Mouse (Mus musculus): Measurements from ENCODE around the gene Spata31. TPM values are rescaled to one million over a fixed set of nuclear protein-coding genes. Genes with fewer than 3 reads are reported as not detected.

Gene Spata31
- total RNA-seq (2015; ENCODE audit: low replicate concordance) (not detected in 2 replicates), total RNA-seq (2017; ENCODE audit: low replicate concordance) (not detected in 2 replicates)

DNA sequence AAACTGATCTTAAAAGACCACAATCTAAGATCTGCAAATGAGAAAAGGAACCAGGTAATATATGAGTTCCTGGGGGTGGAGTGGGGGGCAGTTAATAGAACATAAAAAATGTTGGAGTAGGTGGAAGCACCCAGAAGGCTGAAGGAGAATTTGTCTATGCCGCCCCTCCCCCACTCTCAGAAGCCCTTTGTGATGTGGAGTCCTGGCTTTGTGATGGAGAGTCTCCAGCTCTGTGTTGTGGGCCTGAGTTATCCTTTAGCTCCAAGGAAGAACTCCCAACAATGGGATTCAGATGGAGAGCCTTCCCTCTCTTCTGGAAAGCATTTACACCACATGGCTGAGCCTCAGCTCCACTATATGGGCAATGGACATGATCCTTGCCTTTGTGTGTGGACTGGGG is at the start of gene Spata31:
TSS of gene Spata31 (plus strand) at position 216 of the 400 bp plus-strand sequence.
- ATAC-seq (replicated peaks; ENCODE audit: low FRiP score, poor library complexity, severe bottlenecking) = no peak

DNA sequence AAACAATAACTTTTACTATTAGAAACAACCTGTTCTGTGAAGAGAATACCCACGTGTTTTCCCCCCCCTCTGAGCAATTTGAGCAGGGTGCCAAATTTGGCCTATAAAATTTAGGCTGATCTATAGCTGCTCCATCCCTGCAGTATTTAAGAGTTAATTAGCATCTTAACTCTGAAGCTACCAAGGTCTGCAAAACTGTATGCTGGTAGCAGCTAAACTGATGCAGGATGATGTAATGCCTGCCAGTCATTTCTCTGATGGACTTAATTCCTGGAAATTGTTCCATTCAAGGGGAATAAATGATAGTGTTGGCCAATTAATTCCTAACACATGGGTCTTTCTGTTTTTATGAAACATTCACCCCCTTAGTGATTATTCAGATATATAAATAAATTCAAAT is 14.1 kb upstream of the Spata31 start:
- no peak for ATAC-seq (replicated peaks; ENCODE audit: low FRiP score, poor library complexity, severe bottlenecking)

- no peak for ATAC-seq (replicated peaks; ENCODE audit: low FRiP score, poor library complexity, severe bottlenecking)
Observed at GRCm38 (mm10) chr13:64903585-64904208, 13.5 kb upstream of the Spata31 start, which contains the start of gene Cntnap3. TSS of gene Cntnap3 (minus strand) at chr13:64903955.

Other genes with a start within 250 kb of the Spata31 start
- not detected in 2 replicates for gene Cntnap3, start 13.5 kb upstream of the Spata31 start, total RNA-seq (2015; ENCODE audit: low replicate concordance)
- gene Cntnap3, start 13.5 kb upstream of the Spata31 start, total RNA-seq (2017; ENCODE audit: low replicate concordance) = not detected in 2 replicates
- gene Spata31d1c, start 115.7 kb downstream of the Spata31 start, total RNA-seq (2015; ENCODE audit: low replicate concordance) = not detected in 2 replicates
- not detected in 2 replicates for gene Spata31d1c, start 115.7 kb downstream of the Spata31 start, total RNA-seq (2017; ENCODE audit: low replicate concordance)
- not detected in 2 replicates for gene Prss47, start 135.4 kb downstream of the Spata31 start, total RNA-seq (2015; ENCODE audit: low replicate concordance)
- not detected in 2 replicates for gene Prss47, start 135.4 kb downstream of the Spata31 start, total RNA-seq (2017; ENCODE audit: low replicate concordance)
- gene Mfsd14b, start 195.6 kb downstream of the Spata31 start, total RNA-seq (2015; ENCODE audit: low replicate concordance) = 41.4 and 42.3 TPM in 2 replicates
- 44.0 and 54.0 TPM in 2 replicates for gene Mfsd14b, start 195.6 kb downstream of the Spata31 start, total RNA-seq (2017; ENCODE audit: low replicate concordance)
- gene Olfr465-ps1, start 220.7 kb downstream of the Spata31 start, total RNA-seq (2015; ENCODE audit: low replicate concordance) = not detected in 2 replicates
- gene Olfr465-ps1, start 220.7 kb downstream of the Spata31 start, total RNA-seq (2017; ENCODE audit: low replicate concordance) = not detected in 2 replicates
- gene Olfr466, start 232.8 kb downstream of the Spata31 start, total RNA-seq (2015; ENCODE audit: low replicate concordance) = not detected in 2 replicates
- not detected in 2 replicates for gene Olfr466, start 232.8 kb downstream of the Spata31 start, total RNA-seq (2017; ENCODE audit: low replicate concordance)